Mouse (Mus musculus): ENCODE results near the gene 4930518I15Rik.

Gene 4930518I15Rik

GRCm38 (mm10) chr2:156874760-156875510, 17.2 kb upstream of the 4930518I15Rik start:
- no peak for DNase-seq

- no peak for DNase-seq
Measured at GRCm38 (mm10) chr2:156874047-156874759, 16.5 kb upstream of the 4930518I15Rik start.

- peak; percentile 36 for DNase-seq
Measured at GRCm38 (mm10) chr2:156873629-156874028, 15.9 kb upstream of the 4930518I15Rik start.

- peak; percentile 13 for DNase-seq
Measured at GRCm38 (mm10) chr2:156870519-156870918, 12.8 kb upstream of the 4930518I15Rik start.

- no peak for DNase-seq
Measured at GRCm38 (mm10) chr2:156869554-156869953, 11.8 kb upstream of the 4930518I15Rik start.

- peak; percentile 58 for DNase-seq
Measured at GRCm38 (mm10) chr2:156868994-156869393, 11.2 kb upstream of the 4930518I15Rik start.

- no peak for DNase-seq
Measured at GRCm38 (mm10) chr2:156864481-156864880, 6.7 kb upstream of the 4930518I15Rik start.

- peak; percentile 44 for DNase-seq
Measured at GRCm38 (mm10) chr2:156863487-156864160, 5.9 kb upstream of the 4930518I15Rik start.

- DNase-seq, result peak; percentile 97
Measured at GRCm38 (mm10) chr2:156862772-156863486, 5.2 kb upstream of the 4930518I15Rik start, which contains the start of gene Rab5if. TSS of gene Rab5if (plus strand) at chr2:156863128.

- DNase-seq, result peak; percentile 47
Measured at GRCm38 (mm10) chr2:156862041-156862717, 4.4 kb upstream of the 4930518I15Rik start.

GRCm38 (mm10) chr2:156858671-156859070, 925 bp upstream of the 4930518I15Rik start:
- no peak for DNase-seq

- no peak for DNase-seq
Measured at GRCm38 (mm10) chr2:156857385-156857791, 358 bp downstream of the 4930518I15Rik start.

- no peak for DNase-seq
Measured at GRCm38 (mm10) chr2:156856311-156856710, 1.4 kb downstream of the 4930518I15Rik start.

- DNase-seq, result peak; percentile 58
Measured at GRCm38 (mm10) chr2:156853999-156854771, 3.6 kb downstream of the 4930518I15Rik start.

- DNase-seq, result peak; percentile 39
Measured at GRCm38 (mm10) chr2:156853584-156853983, 4.2 kb downstream of the 4930518I15Rik start.

GRCm38 (mm10) chr2:156850505-156850904, 7.2 kb downstream of the 4930518I15Rik start:
- DNase-seq, result no peak

- no peak for DNase-seq
Measured at GRCm38 (mm10) chr2:156848526-156849182, 9.1 kb downstream of the 4930518I15Rik start.

GRCm38 (mm10) chr2:156847653-156848052, 10.1 kb downstream of the 4930518I15Rik start:
- no peak for DNase-seq

GRCm38 (mm10) chr2:156844715-156845114, 13.0 kb downstream of the 4930518I15Rik start:
- DNase-seq, result no peak

- no peak for DNase-seq
Measured at GRCm38 (mm10) chr2:156843331-156843730, 14.4 kb downstream of the 4930518I15Rik start.

- no peak for DNase-seq
Measured at GRCm38 (mm10) chr2:156842711-156843110, 15.0 kb downstream of the 4930518I15Rik start.
